Mouse (Mus musculus) ES-E14 (cell line): ENCODE measurements around the gene Rab5if. TPM values are rescaled to one million over a fixed set of nuclear protein-coding genes. Genes with fewer than 3 reads are reported as not detected.

ENCODE experiments used
- DNase-seq: peaks from one replicate; pipeline ENCODE4 v3.0.0-alpha.2; 2013; ENCODE audit warnings: low read depth, low spot score
- H3K27ac ChIP-seq: 2 replicates; pipeline ENCODE4 v1.5.1; 2012; ENCODE audit warnings: low read depth, mild to moderate bottlenecking, low read length, moderate library complexity, mixed read lengths; ENCODE audit not compliant: poor library complexity, insufficient read depth, severe bottlenecking
- H3K36me3 ChIP-seq: 2 replicates; pipeline ENCODE4 v1.6.1; 2012; ENCODE audit warnings: mild to moderate bottlenecking, low read length, moderate library complexity, mixed read lengths; ENCODE audit not compliant: control insufficient read depth, poor library complexity, insufficient read depth, severe bottlenecking
- H3K4me1 ChIP-seq, 2 experiments: fragments of 150-350 bp in 1 of 2; sonication (generic) in 1 of 2; 2 replicates each; pipeline ENCODE4 v1.6.1; 2012; ENCODE audit warnings: low read length in 2 of 2, mild to moderate bottlenecking in 1 of 2, mixed read lengths in 1 of 2; ENCODE audit not compliant: control insufficient read depth in 2 of 2, insufficient read depth in 2 of 2, poor library complexity in 1 of 2
- H3K4me3 ChIP-seq, 2 experiments: fragments of 150-350 bp in 1 of 2; sonication (generic) in 1 of 2; 2 replicates each; pipeline ENCODE4 v1.5.1; 2012; ENCODE audit warnings: low read length in 2 of 2, low read depth in 1 of 2, mild to moderate bottlenecking in 1 of 2, mixed read lengths in 1 of 2; ENCODE audit not compliant: insufficient read depth in 1 of 2, poor library complexity in 1 of 2, severe bottlenecking in 1 of 2
- H3K9ac ChIP-seq: 2 replicates; pipeline ENCODE4 v1.6.1; 2012; ENCODE audit warnings: low read depth, mild to moderate bottlenecking, low read length, mixed read lengths; ENCODE audit not compliant: poor library complexity, insufficient read depth, severe bottlenecking
- H3K9me3 ChIP-seq: fragments of 150-350 bp; sonication (generic); 2 replicates; pipeline ENCODE4 v1.6.1; 2012; ENCODE audit warnings: low read depth, mild to moderate bottlenecking, low read length; ENCODE audit not compliant: control insufficient read depth, insufficient read depth
- CHD2 ChIP-seq: IDR thresholded peaks from 2 replicates; pipeline ENCODE4 v1.6.1; 2014; ENCODE audit warnings: mild to moderate bottlenecking, low read depth, low read length, inconsistent platforms
- HCFC1 ChIP-seq: IDR thresholded peaks from 2 replicates; pipeline ENCODE4 v1.6.1; 2012; ENCODE audit warnings: low read length, inconsistent platforms, borderline replicate concordance; ENCODE audit not compliant: insufficient read depth
- MAFK ChIP-seq: IDR thresholded peaks from 2 replicates; pipeline ENCODE4 v1.6.1; 2014; ENCODE audit warnings: mild to moderate bottlenecking, low read depth, low read length, inconsistent platforms; ENCODE audit not compliant: insufficient read depth
- ZC3H11A ChIP-seq: IDR thresholded peaks from 2 replicates; pipeline ENCODE4 v1.6.1; 2012; ENCODE audit warnings: low read depth, mild to moderate bottlenecking, inconsistent platforms, low read length, borderline replicate concordance
- ZNF384 ChIP-seq: IDR thresholded peaks from 2 replicates; pipeline ENCODE4 v1.6.1; 2012; ENCODE audit warnings: low read depth, low read length, inconsistent platforms
- in situ Hi-C, 2 experiments: fragments of 600-800 bp; cut with MboI; formaldehyde crosslinking; loops; one replicate each; pipeline ENCODE4 v1.15.1; 2025; ENCODE audit warnings: low sequenced_read_pairs in 2 of 2, inconsistent platforms in 1 of 2; ENCODE audit not compliant: unreplicated experiment in 2 of 2
- total RNA-seq: library from RNA; depleted of rRNA; stranded (reverse); fragments of 300-350 nt; gene quantifications from 2 replicates; pipeline ENCODE4 v1.2.3, GENCODE M21; 2012

The Rab5if gene
- total RNA-seq, 1 experiment, result 216 TPM

GRCm38 (mm10) chr2:156857385-156857791 lies 5.5 kb upstream of the Rab5if start:
- no peak for TF ChIP-seq MAFK
- no peak for TF ChIP-seq HCFC1
- no peak for TF ChIP-seq ZNF384
- TF ChIP-seq CHD2, result no peak
- no peak for TF ChIP-seq ZC3H11A
- DNase-seq, result no peak
- peaks cover 2 to 5% of the 10 kb centered on the region in 2 experiments; a peak in 2 of 4 replicates for H3K4me1 ChIP-seq
- no peak overlapping the region for H3K27ac ChIP-seq
- in situ Hi-C loops, result no loop called here
- H3K4me3 ChIP-seq, result no peak overlapping the region
- H3K36me3 ChIP-seq, result peaks cover 13% of the 10 kb centered on the region
- no peaks in the 10 kb centered on the region for H3K9me3 ChIP-seq
- H3K9ac ChIP-seq, result no peak overlapping the region

GRCm38 (mm10) chr2:156857835-156858234 lies 5.1 kb upstream of the Rab5if start, which contains the start of gene 4930518I15Rik:
4930518I15Rik (minus strand) TSS chr2:156857946.
- DNase-seq, result no peak
- H3K4me1 ChIP-seq, result peaks cover 2 to 5% of the 10 kb centered on the region in 2 experiments; a peak in 2 of 4 replicates
- H3K27ac ChIP-seq, result 0 out of 2 replicates have a peak within 1 kb of the TSS, but pooled peaks have one; percentile 17
- peak within 1 kb of the TSS; percentile 34; the same call in 1 of the 2 replicates for H3K9ac ChIP-seq
- no peak within 1 kb of the TSS for H3K4me3 ChIP-seq
- peaks cover 10% of the 10 kb centered on the region for H3K36me3 ChIP-seq
- no peak for TF ChIP-seq ZC3H11A
- in situ Hi-C loops, result no loop called here
- no peaks in the 10 kb centered on the region for H3K9me3 ChIP-seq

GRCm38 (mm10) chr2:156858671-156859070 lies 4.3 kb upstream of the Rab5if start:
- DNase-seq, result no peak
- in situ Hi-C loops, result no loop called here
- H3K36me3 ChIP-seq, result peaks cover 10% of the 10 kb centered on the region

GRCm38 (mm10) chr2:156862041-156862717 lies 749 bp upstream of the Rab5if start:
- no peak for DNase-seq
- H3K4me3 ChIP-seq, result peak overlapping the region; percentile 75 to 85
- H3K4me1 ChIP-seq, result peaks cover 2 to 4% of the 10 kb centered on the region in 2 experiments; a peak in 2 of 4 replicates
- peaks cover 10% of the 10 kb centered on the region for H3K36me3 ChIP-seq
- no peaks in the 10 kb centered on the region for H3K9me3 ChIP-seq
- in situ Hi-C loops, result no loop called here
- H3K9ac ChIP-seq, result peak overlapping the region; percentile 83
- no peak for TF ChIP-seq CHD2
- no peak for TF ChIP-seq ZNF384
- TF ChIP-seq MAFK, result no peak
- no peak for TF ChIP-seq HCFC1
- TF ChIP-seq ZC3H11A, result no peak
- H3K27ac ChIP-seq, result peak overlapping the region; percentile 63

More at GRCm38 (mm10) chr2:156858671-156859070, 4.3 kb upstream of the Rab5if start:
- H3K4me3 ChIP-seq, result no peak overlapping the region
- no peak for TF ChIP-seq MAFK
- no peak for TF ChIP-seq HCFC1
- no peak for TF ChIP-seq ZNF384
- TF ChIP-seq ZC3H11A, result no peak
- no peak for TF ChIP-seq CHD2
- H3K4me1 ChIP-seq, result peaks cover 2 to 5% of the 10 kb centered on the region in 2 experiments; a peak in 2 of 4 replicates
- H3K27ac ChIP-seq, result 0 out of 2 replicates have a peak overlapping the region, but pooled peaks have one; percentile 17
- no peaks in the 10 kb centered on the region for H3K9me3 ChIP-seq
- H3K9ac ChIP-seq, result 0 out of 2 replicates have a peak overlapping the region, but pooled peaks have one; percentile 34
